Mouse (Mus musculus) brain, embryonic 14.5 days (tissue): ENCODE data around the gene Sorbs1.

ENCODE experiments used
- CTCF ChIP-seq: fragments of 200-500 bp; IDR thresholded peaks from 2 replicates; pipeline ENCODE4 v1.5.1; 2012; ENCODE audit warnings: inconsistent platforms, mild to moderate bottlenecking, moderate library complexity, borderline replicate concordance; ENCODE audit not compliant: insufficient read depth, insufficient read length; ENCODE audit errors: extremely low read depth
- POLR2A ChIP-seq: fragments of 200-500 bp; IDR thresholded peaks from 2 replicates; pipeline ENCODE4 v1.6.1; 2012; ENCODE audit warnings: mild to moderate bottlenecking, inconsistent platforms, borderline replicate concordance; ENCODE audit not compliant: poor library complexity, insufficient read depth, insufficient read length, severe bottlenecking; ENCODE audit errors: extremely low read depth

DNA sequence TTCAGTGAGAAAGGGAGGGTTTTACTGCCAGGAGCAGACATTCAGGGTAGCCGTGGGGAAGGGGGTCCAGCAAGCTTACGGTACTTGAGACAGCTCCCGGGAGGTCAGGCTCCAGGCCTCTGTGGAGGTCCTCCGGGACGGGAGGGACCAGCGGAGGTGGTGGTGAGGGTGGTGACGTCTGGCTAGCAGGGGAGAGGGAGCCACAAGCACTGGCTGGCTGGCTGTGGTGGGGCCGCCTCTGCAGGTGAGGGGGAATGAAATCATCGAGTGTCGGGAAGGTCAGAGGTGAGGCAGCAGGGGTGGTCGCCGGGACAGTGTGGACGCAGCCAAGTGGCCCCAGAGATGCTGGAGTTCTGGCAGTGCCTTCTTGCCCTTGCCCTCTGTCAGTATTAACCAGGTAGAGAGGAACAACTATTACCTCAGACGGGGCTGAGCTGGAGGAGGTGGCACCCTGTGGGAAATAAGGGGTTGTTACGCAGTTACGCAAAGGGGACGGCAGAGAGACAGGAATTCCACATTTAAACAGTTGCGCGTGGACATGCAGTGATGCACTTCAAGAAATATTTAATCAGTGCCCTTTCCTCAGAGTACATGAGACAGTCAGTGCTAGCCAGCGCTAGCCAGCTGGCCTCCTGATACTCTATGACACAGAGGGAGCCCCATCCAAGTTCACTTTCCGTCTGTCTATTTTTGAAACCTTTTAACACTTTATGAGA lies 136.9 kb downstream of the Sorbs1 start:
- no peak for TF ChIP-seq POLR2A
- no peak for TF ChIP-seq CTCF
